Mouse (Mus musculus) kidney, embryonic 14.5 days (tissue): ENCODE data around the gene Plet1. TPM values are rescaled to one million over a fixed set of nuclear protein-coding genes. Genes with fewer than 3 reads are reported as not detected.

Experiments used
- ATAC-seq: fragments of 200-750 bp; cut with Nextera tagmentation; 2 replicates; pipeline ENCODE4 v1.8.0; 2017; ENCODE audit warnings: moderate number of reproducible peaks, mild to moderate bottlenecking, moderate TSS enrichment, moderate library complexity; ENCODE audit not compliant: low FRiP score, low TSS enrichment
- H3K27ac ChIP-seq: fragments of 300-500 bp; sonication (generic); 2 replicates; pipeline ENCODE4 v1.5.1; 2014; ENCODE audit warnings: low read depth, mild to moderate bottlenecking, low read length, moderate library complexity, mixed read lengths
- H3K27me3 ChIP-seq: fragments of 300-500 bp; sonication (generic); 2 replicates; pipeline ENCODE4 v1.6.1; 2014; ENCODE audit warnings: mild to moderate bottlenecking, low read length; ENCODE audit not compliant: control insufficient read depth, insufficient read depth
- H3K36me3 ChIP-seq: fragments of 300-500 bp; sonication (generic); 2 replicates; pipeline ENCODE4 v1.6.1; 2014; ENCODE audit warnings: low read length, mixed read lengths; ENCODE audit not compliant: control insufficient read depth, insufficient read depth
- H3K4me1 ChIP-seq: fragments of 300-500 bp; sonication (generic); 2 replicates; pipeline ENCODE4 v1.6.1; 2014; ENCODE audit warnings: low read length, mixed read lengths; ENCODE audit not compliant: control insufficient read depth, insufficient read depth
- H3K4me2 ChIP-seq: fragments of 300-500 bp; sonication (generic); replicated peaks from 2 replicates; pipeline ENCODE4 v1.6.1; 2014; ENCODE audit warnings: low read depth, mild to moderate bottlenecking, low read length
- H3K4me3 ChIP-seq: fragments of 300-500 bp; sonication (generic); 2 replicates; pipeline ENCODE4 v1.5.1; 2014; ENCODE audit warnings: mild to moderate bottlenecking, low read length
- H3K9ac ChIP-seq: fragments of 300-500 bp; sonication (generic); 2 replicates; pipeline ENCODE4 v1.6.1; 2014; ENCODE audit warnings: low read depth, mild to moderate bottlenecking, low read length, moderate library complexity
- H3K9me3 ChIP-seq: fragments of 300-500 bp; sonication (generic); 2 replicates; pipeline ENCODE4 v1.6.1; 2016; ENCODE audit warnings: low read length; ENCODE audit not compliant: control insufficient read depth
- WGBS: fragments of 180-500 bp; shearing (Covaris S2); extraction: QIAGEN DNeasy Blood & Tissue Kit; methylation state at CpG from one replicate; pipeline ENCODE4 v1.1.7; 2014; 5-methylcytosine and 5-hydroxymethylcytosine counted together
- polyA plus RNA-seq: library from polyadenylated mRNA; unstranded; fragments of >200 nt; fragmentation: Nextera tagmentation; extraction: Ambion mirVana; gene quantifications from 2 replicates; pipeline ENCODE4 v1.2.1, GENCODE M21; 2014

Plet1 gene
- polyA plus RNA-seq, 1 experiment from 2014 or later: 32.1 TPM

- Histone ChIP-seq H3K4me1 (no peaks in the 10 kb centered on the region), H3K9ac (no peak overlapping the region), H3K27ac (no peak overlapping the region), H3K36me3 (no peaks in the 10 kb centered on the region), H3K27me3 (no peaks in the 10 kb centered on the region), H3K9me3 (no peaks in the 10 kb centered on the region), H3K4me2 (no peak overlapping the region), H3K4me3 (no peak overlapping the region)
- ATAC-seq: no peak
- 77% methylated on average over 3 of the region's 3 CpGs for WGBS
Measured at GRCm38 (mm10) chr9:50533791-50534190, 39.5 kb downstream of the Plet1 start.

- no peak overlapping the region for H3K4me3 ChIP-seq
- H3K4me1 ChIP-seq: no peaks in the 10 kb centered on the region
- H3K9ac ChIP-seq: no peak overlapping the region
- no peaks in the 10 kb centered on the region for H3K36me3 ChIP-seq
- 80% methylated on average over 5 of the region's 5 CpGs for WGBS
- no peak overlapping the region for H3K4me2 ChIP-seq
- no peak for ATAC-seq
- H3K27ac ChIP-seq: no peak overlapping the region
- no peaks in the 10 kb centered on the region for H3K27me3 ChIP-seq
- H3K9me3 ChIP-seq: no peaks in the 10 kb centered on the region
Measured at GRCm38 (mm10) chr9:50535930-50536329, 41.6 kb downstream of the Plet1 start.

- Histone ChIP-seq H3K4me2 (no peak overlapping the region), H3K4me3 (no peak overlapping the region), H3K9ac (no peak overlapping the region), H3K27ac (no peak overlapping the region), H3K4me1 (no peaks in the 10 kb centered on the region), H3K36me3 (no peaks in the 10 kb centered on the region), H3K9me3 (no peaks in the 10 kb centered on the region), H3K27me3 (no peaks in the 10 kb centered on the region)
- WGBS: 72% methylated on average over 7 of the region's 7 CpGs
- ATAC-seq: no peak
Measured at GRCm38 (mm10) chr9:50536603-50537135, 42.3 kb downstream of the Plet1 start.

GRCm38 (mm10) chr9:50537295-50537694, 43.0 kb downstream of the Plet1 start:
- Histone ChIP-seq H3K27me3 (no peaks in the 10 kb centered on the region), H3K4me3 (no peak overlapping the region), H3K4me1 (no peaks in the 10 kb centered on the region), H3K27ac (no peak overlapping the region), H3K4me2 (no peak overlapping the region), H3K9ac (no peak overlapping the region), H3K9me3 (no peaks in the 10 kb centered on the region), H3K36me3 (no peaks in the 10 kb centered on the region)
- ATAC-seq: no peak
- 68% methylated on average over 4 of the region's 4 CpGs for WGBS

GRCm38 (mm10) chr9:50540170-50540569, 45.8 kb downstream of the Plet1 start:
- H3K27ac ChIP-seq: no peak overlapping the region
- H3K9ac ChIP-seq: no peak overlapping the region
- H3K4me1 ChIP-seq: no peaks in the 10 kb centered on the region
- no peaks in the 10 kb centered on the region for H3K9me3 ChIP-seq
- H3K36me3 ChIP-seq: no peaks in the 10 kb centered on the region
- no peak overlapping the region for H3K4me3 ChIP-seq
- 64% methylated on average over 7 of the region's 7 CpGs for WGBS
- no peak overlapping the region for H3K4me2 ChIP-seq
- H3K27me3 ChIP-seq: no peaks in the 10 kb centered on the region
- ATAC-seq: no peak

- H3K9me3 ChIP-seq: no peaks in the 10 kb centered on the region
- no peaks in the 10 kb centered on the region for H3K36me3 ChIP-seq
- H3K27ac ChIP-seq: no peak overlapping the region
- WGBS: 77% methylated on average over 9 of the region's 9 CpGs
- H3K27me3 ChIP-seq: no peaks in the 10 kb centered on the region
- no peak for ATAC-seq
- H3K9ac ChIP-seq: no peak overlapping the region
- H3K4me1 ChIP-seq: no peaks in the 10 kb centered on the region
- H3K4me3 ChIP-seq: no peak overlapping the region
- H3K4me2 ChIP-seq: no peak overlapping the region
Measured at GRCm38 (mm10) chr9:50542401-50542800, 48.1 kb downstream of the Plet1 start.

- Histone ChIP-seq H3K9me3 (no peaks in the 10 kb centered on the region), H3K4me3 (no peak overlapping the region), H3K27me3 (no peaks in the 10 kb centered on the region), H3K4me2 (no peak overlapping the region), H3K27ac (no peak overlapping the region), H3K4me1 (no peaks in the 10 kb centered on the region), H3K9ac (no peak overlapping the region), H3K36me3 (no peaks in the 10 kb centered on the region)
- no peak for ATAC-seq
- WGBS: 41% methylated on average over 5 of the region's 5 CpGs
Measured at GRCm38 (mm10) chr9:50547859-50548478, 53.6 kb downstream of the Plet1 start.

GRCm38 (mm10) chr9:50548936-50549335, 54.6 kb downstream of the Plet1 start:
- Histone ChIP-seq H3K4me3 (no peak overlapping the region), H3K27me3 (no peaks in the 10 kb centered on the region), H3K36me3 (no peaks in the 10 kb centered on the region), H3K27ac (no peak overlapping the region), H3K9me3 (no peaks in the 10 kb centered on the region), H3K9ac (no peak overlapping the region), H3K4me2 (no peak overlapping the region), H3K4me1 (no peaks in the 10 kb centered on the region)
- 78% methylated on average over 4 of the region's 4 CpGs for WGBS
- ATAC-seq: no peak

GRCm38 (mm10) chr9:50552206-50552605, 57.9 kb downstream of the Plet1 start:
- no peak for ATAC-seq
- no peak overlapping the region for H3K9ac ChIP-seq
- H3K27ac ChIP-seq: no peak overlapping the region
- H3K27me3 ChIP-seq: no peaks in the 10 kb centered on the region
- H3K4me2 ChIP-seq: no peak overlapping the region
- WGBS: 78% methylated on average over 5 of the region's 5 CpGs
- no peaks in the 10 kb centered on the region for H3K36me3 ChIP-seq
- no peaks in the 10 kb centered on the region for H3K4me1 ChIP-seq
- no peak overlapping the region for H3K4me3 ChIP-seq
- H3K9me3 ChIP-seq: no peaks in the 10 kb centered on the region
